Mouse (Mus musculus) embryonic fibroblast, embryonic 13.5 days (primary cell): Measurements from ENCODE around the gene Colgalt1.

Source experiments
- CTCF ChIP-seq: IDR thresholded peaks from 2 replicates; pipeline ENCODE4 v1.5.1; 2011; ENCODE audit warnings: mild to moderate bottlenecking, control low read depth, low read length, moderate library complexity, borderline replicate concordance; ENCODE audit not compliant: insufficient read depth
- POLR2A ChIP-seq: IDR thresholded peaks from 2 replicates; pipeline ENCODE4 v1.6.1; 2011; ENCODE audit warnings: low read depth, mild to moderate bottlenecking, control low read depth, low read length, moderate library complexity

DNA sequence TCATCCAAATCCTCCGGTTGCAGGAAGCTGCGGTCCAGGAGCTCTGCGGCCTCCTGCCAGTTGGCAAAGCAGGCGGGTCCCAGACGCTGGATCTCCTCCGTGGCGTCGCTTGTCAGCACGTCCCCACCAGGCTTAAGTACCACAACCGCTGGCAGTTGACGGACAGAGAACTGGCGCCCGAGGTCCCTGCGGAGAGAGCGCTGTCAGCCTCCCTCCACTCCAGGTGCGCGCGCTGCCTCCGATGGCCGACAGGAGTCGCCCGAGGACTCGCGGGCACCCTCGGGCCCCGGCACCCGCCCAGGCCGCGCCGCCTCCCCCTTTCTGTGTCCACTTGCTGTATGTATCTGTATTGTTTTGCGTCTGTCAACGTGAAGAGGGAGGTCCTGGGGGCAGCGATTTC, 48.0 kb upstream of the Colgalt1 start:
- TF ChIP-seq CTCF (peak; percentile 65), POLR2A (no peak)
